In the genomic region with DNA sequence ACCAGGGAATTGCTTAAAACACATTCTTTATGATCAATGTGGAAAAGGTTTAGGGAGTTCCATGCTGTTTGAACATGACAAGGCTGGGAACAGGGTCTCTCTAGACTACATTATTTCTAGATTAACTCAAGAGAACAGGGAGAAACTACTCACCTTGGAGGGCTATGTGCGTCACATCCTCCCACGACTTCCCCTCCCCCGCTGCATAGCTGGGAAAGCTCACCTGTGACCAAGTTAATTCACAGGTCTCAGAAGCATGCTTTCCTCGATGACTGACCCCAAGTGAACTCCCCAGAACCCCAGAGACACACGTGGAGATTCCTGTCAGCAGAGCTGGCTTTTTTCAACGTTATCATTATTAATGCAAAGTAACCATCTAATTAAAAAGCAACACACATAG, we compare ENCODE assay signal across 29 mouse cellular contexts. TPM values are rescaled to one million over a fixed set of nuclear protein-coding genes. Genes with fewer than 3 reads are reported as not detected.
DNase-seq lines count a peak whose midpoint lies in the region; ATAC-seq and TF ChIP-seq lines count a peak whose summit lies in the region.
"Had no signal": no experiment of that assay in that cellular context is flagged by ENCODE, and none has a peak within 500 bp of the region (broad histone marks: within the 10 kb centered on the region; RNA-seq: fewer than 3 reads in every experiment).

No protein-coding gene starts in this region.

- H3K9me3 ChIP-seq in midbrain, postnatal 0 days (ENCODE audit: low read length), result no peaks in the 10 kb centered on the region
- peaks cover 4% of the 10 kb centered on the region; the same call in 1 of the 2 replicates for H3K9me3 ChIP-seq in midbrain, embryonic 10.5 days (replicated peaks)
- H3K9me3 ChIP-seq: embryonic facial prominence, embryonic 13.5 days; forebrain, embryonic 15.5 days; G1E; hindbrain, embryonic 10.5 days; hindbrain, embryonic 15.5 days; liver, embryonic 12.5 days; megakaryocyte, embryonic 14.5 days; neural tube, embryonic 13.5 days had no signal

- DNase-seq in gastrocnemius, adult 2 months, result peak; percentile 26
- no peak for DNase-seq in gastrocnemius, adult 18-20 months (ENCODE audit: low spot score)
- DNase-seq in kidney, postnatal 25 days, result peak; percentile 30 to 60
- DNase-seq in kidney, adult 18-20 months, result no peak
- DNase-seq in midbrain, postnatal 0 days (ENCODE audit: low spot score), result no peak
- DNase-seq in midbrain, embryonic 10.5 days (ENCODE audit: low spot score), result no peak
- DNase-seq in induced T-regulatory cell, adult 2 months (ENCODE audit: low read depth), result peak; percentile 27
- DNase-seq: adrenal gland, postnatal 25 days; cerebellum, adult 18-20 months; cerebellum, postnatal 10 days; heart, adult 2 months; heart, postnatal 10 days; kidney, postnatal 14 days; liver, postnatal 0 days; lung, postnatal 4 days; right cerebral cortex, postnatal 4 days had no signal

- no peaks in the 10 kb centered on the region for H3K27me3 ChIP-seq in midbrain, postnatal 0 days (ENCODE audit: insufficient read depth, low read length)
- H3K27me3 ChIP-seq in midbrain, embryonic 10.5 days (ENCODE audit: low read depth, poor library complexity, severe bottlenecking), result no peaks in the 10 kb centered on the region
- H3K27me3 ChIP-seq: embryonic facial prominence, embryonic 13.5 days; forebrain, embryonic 15.5 days; heart, embryonic 13.5 days; hindbrain, embryonic 15.5 days; limb, embryonic 13.5 days; liver, embryonic 12.5 days; megakaryocyte, embryonic 14.5 days; neural tube, embryonic 13.5 days had no signal

- H3K4me2 ChIP-seq in midbrain, postnatal 0 days (ENCODE audit: low read depth, low read length, poor library complexity, severe bottlenecking), result no peak overlapping the region
- H3K4me2 ChIP-seq: embryonic facial prominence, embryonic 13.5 days; forebrain, embryonic 15.5 days; heart, embryonic 13.5 days; hindbrain, embryonic 15.5 days; limb, embryonic 13.5 days; liver, embryonic 12.5 days; neural tube, embryonic 13.5 days had no signal

- no peaks in the 10 kb centered on the region for H3K4me1 ChIP-seq in midbrain, postnatal 0 days (ENCODE audit: insufficient read depth, low read length)
- no peaks in the 10 kb centered on the region for H3K4me1 ChIP-seq in midbrain, embryonic 10.5 days
- H3K4me1 ChIP-seq: forebrain, embryonic 10.5 days; hindbrain, embryonic 10.5 days; liver, embryonic 12.5 days; neural tube, embryonic 13.5 days had no signal

- intact Hi-C loops in gastrocnemius, adult 2 months (cut with DNase I), result loop anchor here (5.0 kb wide), 1 partner anchor 34 kb away; no protein-coding TSS in a partner anchor

- ATAC-seq in midbrain, postnatal 0 days (ENCODE audit: low FRiP score), result 0 out of 2 replicates have a peak, but pooled peaks have one; percentile 24
- ATAC-seq: forebrain, embryonic 15.5 days; liver, embryonic 12.5 days; liver, postnatal 0 days; lung, postnatal 0 days had no signal

- TF ChIP-seq CTCF in gastrocnemius, adult 2 months (IDR thresholded peaks at IDR 0.05), result no peak
- TF ChIP-seq CTCF in midbrain, postnatal 0 days (IDR thresholded peaks at IDR 0.05), result no peak

- H3K9ac ChIP-seq in midbrain, postnatal 0 days (replicated peaks; ENCODE audit: low read length, poor library complexity, severe bottlenecking), result no peak overlapping the region
- H3K9ac ChIP-seq: embryonic facial prominence, embryonic 13.5 days; forebrain, embryonic 15.5 days; heart, embryonic 13.5 days; hindbrain, embryonic 15.5 days; limb, embryonic 13.5 days; liver, embryonic 12.5 days; liver, postnatal 0 days; neural tube, embryonic 13.5 days had no signal

- 71% methylated on average over 6 of the region's 6 CpGs for WGBS in midbrain, postnatal 0 days
- WGBS in midbrain, embryonic 10.5 days, result 92% methylated on average over 6 of the region's 6 CpGs

- H3K4me3 ChIP-seq in gastrocnemius, adult 2 months, result no peak overlapping the region
- H3K4me3 ChIP-seq in midbrain, postnatal 0 days (ENCODE audit: low read depth, low read length), result no peak overlapping the region
- no peak overlapping the region for H3K4me3 ChIP-seq in midbrain, embryonic 10.5 days
- H3K4me3 ChIP-seq: embryonic facial prominence, embryonic 13.5 days; forebrain, embryonic 10.5 days; forebrain, embryonic 15.5 days; heart, adult 2 months; heart, embryonic 13.5 days; hindbrain, embryonic 10.5 days; hindbrain, embryonic 15.5 days; limb, embryonic 13.5 days; liver, embryonic 12.5 days; megakaryocyte, embryonic 14.5 days; neural tube, embryonic 13.5 days had no signal

- no peaks in the 10 kb centered on the region for H3K36me3 ChIP-seq in midbrain, postnatal 0 days (ENCODE audit: insufficient read depth, low read length)
- peaks cover 90% of the 10 kb centered on the region for H3K36me3 ChIP-seq in midbrain, embryonic 10.5 days
- H3K36me3 ChIP-seq: hindbrain, embryonic 15.5 days had no signal

- H3K27ac ChIP-seq in gastrocnemius, adult 2 months, result no peak overlapping the region
- H3K27ac ChIP-seq in midbrain, postnatal 0 days (ENCODE audit: low read depth, low read length), result no peak overlapping the region
- no peak overlapping the region for H3K27ac ChIP-seq in midbrain, embryonic 10.5 days (replicated peaks)
- H3K27ac ChIP-seq: embryonic facial prominence, embryonic 13.5 days; forebrain, embryonic 10.5 days; forebrain, embryonic 15.5 days; heart, adult 2 months; heart, embryonic 13.5 days; hindbrain, embryonic 10.5 days; hindbrain, embryonic 15.5 days; limb, embryonic 13.5 days; liver, embryonic 12.5 days; neural tube, embryonic 13.5 days; stomach, postnatal 0 days had no signal

RNA-seq across cellular contexts. Expression of gene E2f3, which starts 47.1 kb away (rescaled TPM):
- total RNA-seq in gastrocnemius, adult 2 months (2021), result 10 to 100 TPM in 1 of 2 experiments, 1 to 10 TPM in 1; 9.6 to 10.8 TPM
- 10 to 100 TPM; 11.3 to 13.4 TPM for total RNA-seq in gastrocnemius, adult 18-20 months (2021)
- total RNA-seq in midbrain, postnatal 0 days (2014; rRNA removed), result 8.7 and 9.2 TPM in 2 replicates
- 2.9 and 3.3 TPM in 2 replicates for polyA plus RNA-seq in midbrain, postnatal 0 days (2015; fragmentation: Nextera tagmentation; extraction: Ambion mirVana)
- 18.4 and 20.4 TPM in 2 replicates for polyA plus RNA-seq in midbrain, embryonic 10.5 days (2016; fragmentation: Nextera tagmentation; extraction: Ambion mirVana)

Comparison
In these comparisons a context has a peak if more than half of its experiments do, and no peak if none do; other contexts are left out.
1. DNase-seq: peak in gastrocnemius, adult 2 months (single experiment), kidney, postnatal 25 days (2 of 2) and induced T-regulatory cell, adult 2 months (single experiment); none in gastrocnemius, adult 18-20 months (single experiment), kidney, adult 18-20 months (single experiment), midbrain, postnatal 0 days (single experiment) and midbrain, embryonic 10.5 days (single experiment).